Mouse (Mus musculus) gastrocnemius, adult 2 months (tissue): ENCODE measurements at regions not wholly inside any gene's neighbourhood (a gene's known extent, or its start where the extent isn't known, plus 50 kb on each side); places are given as distances from the start of the nearest gene placed in this dataset.

Experiments
- DNase-seq: peaks from one replicate; pipeline ENCODE4 v3.0.0; 2022
- H3K27ac ChIP-seq: fragments of 200-600 bp; 2 replicates; pipeline ENCODE4 v1.8.1; 2022; ENCODE audit warnings: mild to moderate bottlenecking
- H3K4me3 ChIP-seq: fragments of 200-600 bp; 2 replicates; pipeline ENCODE4 v1.8.1; 2022; ENCODE audit warnings: mild to moderate bottlenecking, moderate library complexity
- CTCF ChIP-seq: fragments of 200-600 bp; IDR thresholded peaks from 2 replicates; pipeline ENCODE4 v1.8.1; 2022; ENCODE audit warnings: antibody characterized with exemption, mild to moderate bottlenecking, moderate library complexity
- intact Hi-C: fragments of 180-260 bp; cut with DNase I; formaldehyde crosslinking; loops from one replicate; pipeline ENCODE4 v1.15.1; 2025

DNA sequence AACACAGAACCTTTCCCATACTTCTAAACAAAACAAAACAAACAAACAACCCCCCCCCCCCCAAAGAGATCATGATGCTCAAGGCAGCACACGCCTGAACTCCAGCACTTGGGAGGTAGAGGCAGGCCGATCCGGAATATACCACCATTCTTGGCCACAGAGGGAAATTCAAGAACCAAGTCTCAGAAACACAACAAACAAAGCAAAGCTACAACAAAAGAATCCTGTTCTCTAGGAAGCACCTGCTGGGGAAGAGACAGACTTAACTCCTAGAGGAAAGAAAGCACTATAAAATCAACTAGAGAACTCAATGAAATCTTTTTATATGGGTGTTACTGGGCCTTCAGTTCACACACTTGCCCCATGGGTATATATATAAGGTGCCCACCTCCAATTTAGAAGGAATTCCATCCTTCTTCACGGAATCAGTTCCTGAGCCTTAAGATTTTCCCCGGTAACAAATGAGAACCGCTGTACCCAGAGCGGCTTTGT is 96.1 kb downstream of the Tmco5 start:
- TF ChIP-seq CTCF = no peak
- no peak for DNase-seq
- peak overlapping the region; percentile 88 for H3K27ac ChIP-seq
- H3K4me3 ChIP-seq = peak overlapping the region; percentile 82
- intact Hi-C loops = loop anchor here (5.0 kb wide), 2 partner anchors 43 to 72 kb away; no protein-coding TSS in a partner anchor

DNA sequence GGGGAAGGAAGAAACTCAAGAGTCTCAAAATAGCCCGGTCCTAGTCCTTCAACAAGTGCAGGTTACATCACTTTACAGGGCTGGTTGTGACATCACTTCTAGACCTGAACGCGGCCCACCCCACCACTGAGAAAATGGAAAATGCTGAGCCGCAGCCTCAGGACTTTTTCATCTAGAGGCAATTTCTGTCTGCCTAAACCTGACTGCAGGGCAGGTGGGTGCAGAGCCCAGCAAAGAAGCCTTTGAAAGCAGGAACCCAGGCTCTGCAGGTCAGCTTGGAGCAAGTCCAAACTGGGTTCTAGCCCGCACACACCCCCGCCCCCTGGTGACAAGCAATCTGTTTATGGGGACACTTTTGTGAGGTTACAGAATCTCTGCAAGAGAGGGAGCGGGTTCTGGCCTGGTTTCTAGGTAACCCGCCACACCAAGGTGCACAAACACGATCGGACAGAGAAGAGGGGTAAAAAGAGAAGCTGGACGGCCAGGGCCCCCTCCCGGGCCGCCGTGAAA is 96.7 kb downstream of the Tmco5 start:
- intact Hi-C loops = loop anchor here (5.0 kb wide), 1 partner anchor 42 kb away; no protein-coding TSS in a partner anchor
- Histone ChIP-seq H3K27ac (peak overlapping the region; percentile 88), H3K4me3 (peak overlapping the region; percentile 82)
- peak; percentile 42 for DNase-seq
- no peak for TF ChIP-seq CTCF

- peak; percentile 80 for DNase-seq
- peak overlapping the region; percentile 82 for H3K4me3 ChIP-seq
- H3K27ac ChIP-seq = peak overlapping the region; percentile 88
- intact Hi-C loops = loop anchor here (2.0 to 5.0 kb wide), 2 partner anchors 41 to 139 kb away; no protein-coding TSS in a partner anchor
- TF ChIP-seq CTCF = peak; percentile 16; the same call in 1 of the 2 replicates
Observed at GRCm38 (mm10) chr2:116975601-116976431, 97.3 kb downstream of the Tmco5 start.

DNA sequence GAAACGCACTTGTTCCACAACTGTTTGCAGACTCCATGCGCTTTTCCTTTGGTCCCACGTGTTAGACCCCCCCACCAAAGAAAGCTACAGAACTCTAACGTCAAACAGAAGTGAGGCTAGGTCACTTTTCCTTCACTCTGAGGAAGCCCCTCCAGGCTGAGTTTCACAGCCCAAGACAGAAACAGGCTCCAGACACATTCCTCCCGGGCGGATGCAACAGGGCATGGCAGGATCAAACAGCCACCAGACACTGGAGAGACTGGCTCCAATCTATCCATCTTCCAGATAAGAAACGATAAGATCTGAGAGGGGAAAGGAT is 97.9 kb downstream of the Tmco5 start:
- DNase-seq = no peak
- Histone ChIP-seq H3K27ac (peak overlapping the region; percentile 88), H3K4me3 (peak overlapping the region; percentile 82)
- intact Hi-C loops = loop anchor here (2.0 to 5.0 kb wide), 2 partner anchors 41 to 138 kb away; no protein-coding TSS in a partner anchor
- no peak for TF ChIP-seq CTCF

DNA sequence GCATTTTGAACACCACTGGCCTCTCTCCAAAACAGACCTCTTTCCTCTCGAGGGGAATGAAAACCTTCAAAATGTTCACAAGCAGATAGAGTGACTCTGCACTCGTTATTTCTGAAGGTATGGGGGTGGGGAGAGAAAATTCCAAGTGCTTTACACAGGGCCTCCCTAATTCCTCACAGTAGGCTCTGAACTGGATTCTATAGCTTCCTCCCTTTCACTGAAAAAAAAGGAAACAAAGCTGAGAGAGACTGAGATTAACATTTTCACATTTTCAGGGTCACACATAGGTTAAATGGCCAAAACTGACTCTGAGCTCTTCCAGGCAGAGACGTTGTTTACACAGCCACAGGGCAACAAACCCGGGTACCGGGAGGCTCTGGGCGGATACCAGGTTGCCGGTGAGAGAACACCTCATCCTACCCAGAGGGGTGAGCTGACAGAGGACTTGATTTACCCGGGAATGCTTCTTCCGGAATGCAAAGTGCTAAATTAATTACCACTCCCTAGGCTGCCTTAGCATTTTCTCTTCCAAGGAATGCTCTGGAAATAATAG is 98.5 kb downstream of the Tmco5 start:
- Histone ChIP-seq H3K4me3 (no peak overlapping the region), H3K27ac (peak overlapping the region; percentile 88)
- no peak for TF ChIP-seq CTCF
- DNase-seq = no peak
- intact Hi-C loops = loop anchor here (2.0 to 5.0 kb wide), 2 partner anchors 40 to 138 kb away; no protein-coding TSS in a partner anchor

DNA sequence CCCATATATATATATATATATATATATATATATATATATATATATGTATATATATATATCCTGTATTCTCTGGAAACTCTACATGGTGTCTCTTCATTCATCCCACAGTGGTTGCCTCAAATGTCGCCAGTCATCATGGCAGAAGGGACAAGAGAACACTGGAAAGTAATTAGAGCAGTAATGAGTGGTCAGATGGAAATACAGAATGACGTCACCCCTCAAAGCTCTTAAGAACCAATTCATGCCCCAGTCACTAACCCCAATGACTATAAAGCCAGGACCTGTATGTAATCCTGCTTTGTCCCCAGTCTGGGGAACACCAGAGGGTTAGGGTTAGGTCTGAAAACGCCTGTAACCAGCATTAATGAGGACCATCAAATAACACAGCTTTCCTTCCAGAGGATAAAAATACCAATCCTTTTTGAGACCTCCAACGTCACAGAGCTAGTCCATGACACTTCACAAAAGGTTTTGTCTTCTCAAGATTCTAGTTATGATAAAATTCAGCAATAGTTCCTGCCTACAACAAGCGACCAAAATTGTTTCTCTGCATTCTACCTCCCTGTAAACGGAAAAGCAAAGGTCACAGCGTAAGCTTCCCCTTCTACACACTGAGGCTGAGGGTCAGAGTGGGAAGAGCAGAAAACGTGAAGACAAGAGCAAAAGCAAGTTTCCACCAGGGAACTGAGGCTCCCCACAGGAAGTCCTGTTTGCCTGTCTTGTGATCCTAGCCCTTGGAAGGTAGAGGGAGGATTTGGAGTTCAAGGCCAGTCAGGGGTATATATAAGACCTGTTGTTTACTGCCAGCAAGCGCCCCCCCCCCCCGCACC is 99.5 kb downstream of the Tmco5 start:
- DNase-seq = no peak
- 0 out of 2 replicates have a peak overlapping the region, but pooled peaks have one; percentile 5 for H3K27ac ChIP-seq
- intact Hi-C loops = loop anchor here (2.0 to 5.0 kb wide), 2 partner anchors 39 to 137 kb away; no protein-coding TSS in a partner anchor
- TF ChIP-seq CTCF = no peak
- no peak overlapping the region for H3K4me3 ChIP-seq

DNA sequence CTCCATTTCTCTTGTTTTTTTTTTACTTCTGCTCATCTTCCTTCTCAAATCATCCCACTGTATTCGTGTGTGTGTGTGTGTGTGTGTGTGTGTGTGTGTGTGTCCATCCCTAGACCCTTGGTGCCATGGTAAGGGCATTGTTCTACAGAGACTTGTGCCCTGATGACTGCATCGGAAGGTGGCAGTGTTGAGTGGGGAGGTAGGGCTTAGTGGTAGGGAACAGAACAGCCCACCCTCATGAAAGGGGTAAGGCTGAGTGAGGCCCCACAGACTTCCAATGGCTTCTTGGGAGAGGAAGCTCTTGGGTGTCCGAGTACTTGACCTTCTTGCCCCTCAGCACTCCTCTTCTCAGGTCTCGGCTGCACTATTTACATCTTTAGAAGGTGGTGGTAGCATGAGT is 100.3 kb downstream of the Tmco5 start:
- no peak for TF ChIP-seq CTCF
- H3K27ac ChIP-seq = no peak overlapping the region; the same call in 1 of the 2 replicates
- intact Hi-C loops = loop anchor here (5.0 kb wide), 1 partner anchor 38 kb away; no protein-coding TSS in a partner anchor
- DNase-seq = no peak
- no peak overlapping the region for H3K4me3 ChIP-seq

- H3K27ac ChIP-seq = peak overlapping the region; percentile 66
Observed at GRCm38 (mm10) chr2:116979561-116980391, 101.3 kb downstream of the Tmco5 start.

DNA sequence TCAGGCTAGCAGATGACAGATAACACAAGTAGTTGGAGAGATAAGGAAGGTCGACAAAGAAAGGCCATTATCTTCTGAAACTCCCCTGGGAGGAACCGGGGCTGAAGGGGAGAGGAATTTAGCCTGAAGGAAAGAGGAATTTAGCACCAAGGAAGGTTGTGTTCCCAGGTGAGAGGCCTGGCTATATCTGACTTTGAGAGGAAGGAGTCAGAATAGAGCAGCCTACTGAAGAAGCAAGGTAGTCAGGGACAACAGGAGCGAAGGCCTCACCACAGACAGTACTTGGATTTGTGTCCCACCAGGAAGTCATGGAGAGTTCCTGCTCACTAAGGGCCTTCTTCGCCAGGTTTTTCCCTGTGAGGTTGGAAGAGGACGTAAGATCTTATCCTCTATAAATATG is 102.2 kb downstream of the Tmco5 start:
- intact Hi-C loops = no loop called here
- no peak for TF ChIP-seq CTCF
- Histone ChIP-seq H3K27ac (peak overlapping the region; percentile 71), H3K4me3 (no peak overlapping the region)
- no peak for DNase-seq

More at GRCm38 (mm10) chr2:116979561-116980391, 101.3 kb downstream of the Tmco5 start:
- H3K4me3 ChIP-seq = no peak overlapping the region
- no peak for TF ChIP-seq CTCF
- intact Hi-C loops = loop anchor here (5.0 kb wide), 1 partner anchor 38 kb away; no protein-coding TSS in a partner anchor
- peak; percentile 75 for DNase-seq

DNA sequence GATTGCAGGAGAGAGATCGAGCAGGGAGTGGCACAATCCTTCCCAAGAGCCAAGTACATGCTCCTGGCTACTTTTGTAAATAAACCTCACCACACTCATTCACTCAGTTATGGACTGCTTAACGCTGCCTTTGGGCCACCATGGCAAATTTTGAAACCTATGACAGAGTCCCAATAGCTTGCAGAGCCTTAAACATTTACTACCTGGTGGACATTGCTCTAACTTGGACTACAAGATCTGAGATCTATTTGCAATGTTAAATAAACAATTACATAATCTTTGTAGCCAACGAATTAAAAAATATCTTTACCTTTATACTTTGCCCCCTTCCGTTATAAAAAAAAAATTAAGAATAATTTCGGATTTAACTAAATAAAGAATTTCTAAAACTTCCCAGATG is 104.9 kb downstream of the Tmco5 start:
- no peak for DNase-seq
- intact Hi-C loops = no loop called here
- TF ChIP-seq CTCF = no peak
- Histone ChIP-seq H3K27ac (no peak overlapping the region), H3K4me3 (no peak overlapping the region)

DNA sequence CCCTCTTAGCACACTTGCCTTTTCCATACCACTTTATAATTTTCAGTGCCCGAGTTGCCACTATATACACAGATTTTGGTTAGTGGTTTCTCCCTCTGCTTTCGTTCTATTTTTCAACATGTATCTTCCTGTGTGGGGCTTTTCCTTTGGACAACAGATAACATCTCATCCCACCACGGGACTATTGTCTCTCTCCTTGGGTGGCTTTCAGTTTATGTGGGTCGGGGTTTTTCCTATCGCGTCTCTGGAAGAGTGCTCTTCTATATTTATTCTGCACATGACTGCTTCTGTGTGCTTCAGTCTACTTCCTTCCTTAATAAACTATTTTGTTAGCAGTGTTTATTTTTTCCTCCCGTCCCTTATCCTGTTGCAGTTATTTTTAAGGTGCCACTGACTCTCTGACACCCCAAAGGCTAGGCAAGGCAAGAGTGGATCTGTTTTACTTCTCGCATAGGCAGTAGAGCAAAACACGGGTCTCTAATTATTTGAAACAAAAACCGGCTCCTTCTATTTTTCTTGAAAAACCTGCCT is 105.4 kb downstream of the Tmco5 start:
- no peak for DNase-seq
- Histone ChIP-seq H3K27ac (no peak overlapping the region), H3K4me3 (no peak overlapping the region)
- intact Hi-C loops = no loop called here
- no peak for TF ChIP-seq CTCF
